Mouse (Mus musculus) C2C12 (cell line): Measurements from ENCODE around the gene Ilf3.

Source experiments
- CTCF ChIP-seq: IDR thresholded peaks from one replicate; pipeline ENCODE4 v1.5.1; 2011; ENCODE audit not compliant: control insufficient read depth, insufficient read depth, insufficient read length
- MAX ChIP-seq: IDR thresholded peaks from one replicate; pipeline ENCODE4 v1.6.1; 2011; ENCODE audit warnings: mild to moderate bottlenecking, control low read depth

- no peak for TF ChIP-seq CTCF
- TF ChIP-seq MAX = no peak
These were observed 36.1 kb downstream of the Ilf3 start for GRCm38 (mm10) chr9:21403745-21404144.
